Mouse (Mus musculus) testis, adult 2 months (tissue): Measurements from ENCODE around the gene Ice1.

ENCODE experiments used
- CTCF ChIP-seq: fragments of 200-500 bp; IDR thresholded peaks from 2 replicates; pipeline ENCODE4 v1.5.1; 2012; ENCODE audit warnings: low read depth, mild to moderate bottlenecking, inconsistent platforms, low read length, moderate library complexity; ENCODE audit not compliant: control insufficient read depth, insufficient read depth, insufficient replicate concordance
- POLR2A ChIP-seq: fragments of 200-500 bp; IDR thresholded peaks from 2 replicates; pipeline ENCODE4 v1.6.1; 2012; ENCODE audit warnings: low read depth, mild to moderate bottlenecking, inconsistent platforms, low read length, moderate library complexity; ENCODE audit not compliant: control insufficient read depth

GRCm38 (mm10) chr13:70643408-70644082 is 6.1 kb upstream of the Ice1 start:
- TF ChIP-seq CTCF (peak; percentile 24; the same call in 1 of the 2 replicates), POLR2A (no peak)
